Mouse (Mus musculus) cortical plate, adult 2 months (tissue): ENCODE measurements around the gene Fam135a. TPM values are rescaled to one million over a fixed set of nuclear protein-coding genes. Genes with fewer than 3 reads are reported as not detected.
"Not testable (repeated sequence)": the region's sequence is repeated elsewhere in the genome, so short reads cannot be mapped to it uniquely, and the experiment has no call there.

ENCODE experiments used
- H3K27ac ChIP-seq: fragments of 200-500 bp; 2 replicates; pipeline ENCODE4 v1.5.1; 2012; ENCODE audit warnings: low read length, control low read depth, inconsistent platforms; ENCODE audit not compliant: insufficient read depth
- H3K4me1 ChIP-seq: fragments of 200-500 bp; 2 replicates; pipeline ENCODE4 v1.6.1; 2011; ENCODE audit warnings: low read length; ENCODE audit not compliant: control insufficient read depth, insufficient read depth
- H3K4me3 ChIP-seq: fragments of 200-500 bp; 2 replicates; pipeline ENCODE4 v1.5.1; 2011; ENCODE audit warnings: mild to moderate bottlenecking, low read length, control low read depth; ENCODE audit not compliant: insufficient read depth
- CTCF ChIP-seq: fragments of 200-500 bp; IDR thresholded peaks from 2 replicates; pipeline ENCODE4 v1.5.1; 2011; ENCODE audit warnings: mild to moderate bottlenecking, control low read depth, low read length; ENCODE audit not compliant: insufficient read depth; ENCODE audit errors: extremely low read depth
- POLR2A ChIP-seq: fragments of 200-500 bp; IDR thresholded peaks from 2 replicates; pipeline ENCODE4 v1.6.1; 2011; ENCODE audit warnings: mild to moderate bottlenecking, low read length, control low read depth; ENCODE audit not compliant: insufficient read depth; ENCODE audit errors: extremely low read depth
- polyA plus RNA-seq: library from polyadenylated mRNA; depleted of rRNA; stranded (reverse); fragments of >200 nt; gene quantifications from 2 replicates; pipeline ENCODE4 v1.2.3, GENCODE M21; 2012; rRNA removed

Fam135a gene
- polyA plus RNA-seq, 1 experiment = 28.6 TPM

- Histone ChIP-seq H3K4me3 (no peak overlapping the region), H3K4me1 (no peaks in the 10 kb centered on the region; the same call in 1 of the 2 replicates), H3K27ac (no peak overlapping the region)
- TF ChIP-seq POLR2A (no peak), CTCF (no peak)
These were observed 117.0 kb downstream of the Fam135a start for GRCm38 (mm10) chr1:23983118-23983517.

GRCm38 (mm10) chr1:23978281-23978680, 121.9 kb downstream of the Fam135a start:
- no peak overlapping the region for H3K27ac ChIP-seq
- no peaks in the 10 kb centered on the region for H3K4me1 ChIP-seq
- TF ChIP-seq POLR2A (no peak), CTCF (no peak)
- H3K4me3 ChIP-seq = no peak overlapping the region

GRCm38 (mm10) chr1:23971159-23971558, 129.0 kb downstream of the Fam135a start:
- not testable (repeated sequence) for H3K4me1 ChIP-seq, H3K27ac ChIP-seq, H3K4me3 ChIP-seq

GRCm38 (mm10) chr1:23968027-23968725, 132.0 kb downstream of the Fam135a start:
- TF ChIP-seq CTCF (no peak), POLR2A (no peak)
- Histone ChIP-seq H3K4me3 (no peak overlapping the region), H3K4me1 (no peaks in the 10 kb centered on the region), H3K27ac (no peak overlapping the region)

- Histone ChIP-seq H3K27ac (no peak overlapping the region), H3K4me3 (no peak overlapping the region), H3K4me1 (no peaks in the 10 kb centered on the region)
- TF ChIP-seq POLR2A (no peak), CTCF (no peak)
These were observed 133.9 kb downstream of the Fam135a start for GRCm38 (mm10) chr1:23966226-23966625.

Other genes with a start within 250 kb of the Fam135a start
- 143 and 156 TPM in 2 replicates for gene Smap1, start 178.0 kb downstream of the Fam135a start, polyA plus RNA-seq
- 71.9 and 72.0 TPM in 2 replicates for gene Sdhaf4, start 94.7 kb downstream of the Fam135a start, polyA plus RNA-seq
- 0.56 and 0.62 TPM in 2 replicates for gene Col9a1, start 77.3 kb upstream of the Fam135a start, polyA plus RNA-seq